Mouse (Mus musculus): ENCODE data around the gene Ubqln2. TPM values are rescaled to one million over a fixed set of nuclear protein-coding genes. Genes with fewer than 3 reads are reported as not detected.

Gene Ubqln2
- polyA plus RNA-seq, 1 experiment from 2014 or later = 49.9 TPM

- Histone ChIP-seq H3K4me3 (ENCODE audit: low read depth, low read length) (no peak overlapping the region), H3K4me2 (ENCODE audit: low read length) (no peak overlapping the region), H3K36me3 (ENCODE audit: control insufficient read depth, insufficient read depth, low read length) (no peaks in the 10 kb centered on the region), H3K27me3 (replicated peaks; ENCODE audit: control insufficient read depth, insufficient read depth, low read length) (no peaks in the 10 kb centered on the region), H3K9ac (ENCODE audit: low read length) (no peak overlapping the region), H3K27ac (ENCODE audit: low read depth, low read length) (no peak overlapping the region), H3K9me3 (replicated peaks; ENCODE audit: control insufficient read depth, low read length) (no peaks in the 10 kb centered on the region), H3K4me1 (ENCODE audit: control insufficient read depth, insufficient read depth, low read length) (no peaks in the 10 kb centered on the region)
- no peak for ATAC-seq
- DNase-seq (ENCODE audit: low spot score) = no peak
- 86% methylated on average over 5 of the region's 5 CpGs for WGBS
Observed at GRCm38 (mm10) chrX:153515491-153515890, 17.5 kb downstream of the Ubqln2 start.

- Histone ChIP-seq H3K9me3 (replicated peaks; ENCODE audit: control insufficient read depth, low read length) (no peaks in the 10 kb centered on the region), H3K36me3 (ENCODE audit: control insufficient read depth, insufficient read depth, low read length) (no peaks in the 10 kb centered on the region), H3K27me3 (replicated peaks; ENCODE audit: control insufficient read depth, insufficient read depth, low read length) (no peaks in the 10 kb centered on the region), H3K4me1 (ENCODE audit: control insufficient read depth, insufficient read depth, low read length) (no peaks in the 10 kb centered on the region), H3K9ac (ENCODE audit: low read length) (no peak overlapping the region), H3K4me2 (ENCODE audit: low read length) (no peak overlapping the region), H3K27ac (ENCODE audit: low read depth, low read length) (no peak overlapping the region), H3K4me3 (ENCODE audit: low read depth, low read length) (no peak overlapping the region)
- 28% methylated on average over 2 of the region's 2 CpGs for WGBS
- ATAC-seq (peak; percentile 63), DNase-seq (ENCODE audit: low spot score) (peak; percentile 72)
Observed at GRCm38 (mm10) chrX:153528399-153528798, 30.4 kb downstream of the Ubqln2 start.

Other genes with a start within 250 kb of the Ubqln2 start
- not detected in 2 replicates for gene Cypt3, start 60.4 kb downstream of the Ubqln2 start, polyA plus RNA-seq (2014; fragmentation: Nextera tagmentation; extraction: Ambion mirVana)
- gene Kctd12b, start 198.2 kb downstream of the Ubqln2 start, polyA plus RNA-seq (2014; fragmentation: Nextera tagmentation; extraction: Ambion mirVana) = 2.1 and 2.5 TPM in 2 replicates
- gene Nbdy, start 225.4 kb downstream of the Ubqln2 start, polyA plus RNA-seq (2014; fragmentation: Nextera tagmentation; extraction: Ambion mirVana) = 118 and 127 TPM in 2 replicates

Measured in forebrain, embryonic 14.5 days (tissue).